Mouse (Mus musculus) cerebellum, adult 11-12 months (tissue): ENCODE results near the gene Slc12a6.

Experiments
- DNase-seq: peaks from one replicate; pipeline ENCODE4 v3.0.0; 2022

Gene Slc12a6

GRCm38 (mm10) chr2:112265448-112266241 lies at the start of gene Slc12a6:
Gene Slc12a6, plus strand, starts transcription at chr2:112265825.
- peak; percentile 94 for DNase-seq

GRCm38 (mm10) chr2:112215977-112216376 lies 49.6 kb upstream of the Slc12a6 start:
- no peak for DNase-seq

GRCm38 (mm10) chr2:112217614-112218013 lies 48.0 kb upstream of the Slc12a6 start:
- no peak for DNase-seq

- no peak for DNase-seq
Measured at GRCm38 (mm10) chr2:112220880-112221279, 44.7 kb upstream of the Slc12a6 start.

GRCm38 (mm10) chr2:112222607-112223006 lies 43.0 kb upstream of the Slc12a6 start:
- no peak for DNase-seq

GRCm38 (mm10) chr2:112224356-112224755 lies 41.3 kb upstream of the Slc12a6 start:
- no peak for DNase-seq

- DNase-seq, result no peak
Measured at GRCm38 (mm10) chr2:112232623-112233022, 33.0 kb upstream of the Slc12a6 start.

GRCm38 (mm10) chr2:112236620-112237019 lies 29.0 kb upstream of the Slc12a6 start:
- DNase-seq, result no peak

- DNase-seq, result no peak
Measured at GRCm38 (mm10) chr2:112238006-112238405, 27.6 kb upstream of the Slc12a6 start.

GRCm38 (mm10) chr2:112239212-112239934 lies 26.3 kb upstream of the Slc12a6 start, which contains the start of gene Lpcat4:
Gene Lpcat4, plus strand, starts transcription at chr2:112239468.
- DNase-seq, result peak; percentile 88

- peak; percentile 70 for DNase-seq
Measured at GRCm38 (mm10) chr2:112239935-112240721, 25.5 kb upstream of the Slc12a6 start.

GRCm38 (mm10) chr2:112241787-112242186 lies 23.8 kb upstream of the Slc12a6 start:
- DNase-seq, result no peak

- no peak for DNase-seq
Measured at GRCm38 (mm10) chr2:112245307-112245706, 20.3 kb upstream of the Slc12a6 start.

- DNase-seq, result no peak
Measured at GRCm38 (mm10) chr2:112246193-112246592, 19.4 kb upstream of the Slc12a6 start.

GRCm38 (mm10) chr2:112247323-112247722 lies 18.3 kb upstream of the Slc12a6 start:
- no peak for DNase-seq

- DNase-seq, result no peak
Measured at GRCm38 (mm10) chr2:112249780-112250453, 15.7 kb upstream of the Slc12a6 start.

GRCm38 (mm10) chr2:112254675-112255515 lies 10.7 kb upstream of the Slc12a6 start:
- no peak for DNase-seq

GRCm38 (mm10) chr2:112259241-112259962 lies 6.2 kb upstream of the Slc12a6 start, which contains the start of gene Nutm1:
Gene Nutm1, minus strand, starts transcription at chr2:112259291.
- DNase-seq, result no peak

GRCm38 (mm10) chr2:112261748-112262653 lies 3.6 kb upstream of the Slc12a6 start, which contains the start of gene Nop10:
Gene Nop10, plus strand, starts transcription at chr2:112261926.
- peak; percentile 90 for DNase-seq
